Mouse (Mus musculus) layer of hippocampus, adult 9-10 months (tissue): ENCODE results near the gene Gm14434.
"Not testable (repeated sequence)": the region's sequence is repeated elsewhere in the genome, so short reads cannot be mapped to it uniquely, and the experiment has no call there.

Source experiments
- DNase-seq: peaks from one replicate; pipeline ENCODE4 v3.0.0; 2022; ENCODE audit warnings: low spot score

Gene Gm14434

DNA sequence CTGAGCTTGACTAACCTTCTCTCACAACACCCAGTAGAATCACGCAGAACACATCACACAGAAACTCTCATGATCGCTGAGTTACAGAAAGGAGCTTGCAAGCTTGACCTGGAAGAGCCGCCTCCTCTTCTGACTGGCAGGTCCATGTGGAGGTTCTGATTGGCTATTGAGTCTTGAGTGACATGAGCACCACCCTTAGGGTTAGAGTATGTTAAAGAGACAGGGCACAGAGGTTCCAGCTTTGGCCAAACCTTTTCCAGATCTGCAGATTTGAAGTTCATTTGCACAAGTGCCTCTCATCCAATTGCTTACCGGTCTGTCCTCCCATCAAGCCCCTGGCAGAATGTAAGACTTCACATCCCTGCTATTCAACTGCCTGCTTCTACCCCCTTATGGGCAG lies at the start of gene Gm14434:
Gm14434 (minus strand) TSS at position 101 of the 400 bp plus-strand sequence.
- DNase-seq, result not testable (repeated sequence)

DNA sequence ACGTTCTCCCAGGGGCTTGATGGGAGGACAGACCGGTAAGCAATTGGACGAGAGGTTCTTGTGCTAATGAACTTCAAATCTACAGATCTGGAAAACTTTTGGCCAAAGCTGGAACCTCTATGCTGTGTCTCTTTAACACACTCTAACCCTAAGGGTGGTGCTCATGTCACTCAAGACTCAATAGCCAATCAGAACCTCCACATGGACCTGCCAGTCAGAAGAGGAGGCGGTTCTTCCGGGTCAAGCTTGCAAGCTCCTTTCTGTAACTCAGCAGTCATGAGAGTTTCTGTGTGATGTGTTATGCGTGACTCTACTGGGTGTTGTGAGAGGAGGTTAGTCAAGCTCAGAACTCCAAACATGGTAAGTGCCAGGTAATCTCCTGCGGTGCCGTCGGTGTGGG lies 34.2 kb upstream of the Gm14434 start, which contains the start of gene Zfp967:
Zfp967 (plus strand) TSS at position 301 of the 400 bp plus-strand sequence.
- DNase-seq, result not testable (repeated sequence)

- not testable (repeated sequence) for DNase-seq
Observed at GRCm38 (mm10) chr2:176423294-176423693, 63.3 kb downstream of the Gm14434 start, which contains the start of gene Gm14435. TSS of gene Gm14435 (plus strand) at chr2:176423594.
